Mouse (Mus musculus): ENCODE measurements around the gene Lrrc32.

Gene Lrrc32

DNA sequence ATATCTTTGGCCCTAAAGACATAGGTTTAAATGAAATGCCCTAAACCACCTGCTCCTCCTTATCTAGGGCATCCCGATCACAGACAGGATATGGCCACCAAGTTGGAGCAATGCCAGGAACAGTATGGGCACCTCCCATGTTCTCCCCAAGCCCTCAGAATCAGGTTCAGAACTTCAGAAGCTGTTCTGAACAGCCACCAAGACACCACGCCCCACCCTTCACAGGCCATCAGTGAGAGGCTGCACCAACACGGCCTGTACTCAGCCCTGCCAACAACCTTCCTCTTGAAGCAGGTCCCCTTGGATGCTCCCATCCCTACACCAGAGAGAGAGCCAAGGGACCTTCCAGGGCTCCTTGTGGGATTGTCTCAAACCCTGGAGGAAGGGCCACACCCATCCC, 55.5 kb downstream of the Lrrc32 start:
- DNase-seq (ENCODE audit: low spot score in 2 of 2), result no peak

DNA sequence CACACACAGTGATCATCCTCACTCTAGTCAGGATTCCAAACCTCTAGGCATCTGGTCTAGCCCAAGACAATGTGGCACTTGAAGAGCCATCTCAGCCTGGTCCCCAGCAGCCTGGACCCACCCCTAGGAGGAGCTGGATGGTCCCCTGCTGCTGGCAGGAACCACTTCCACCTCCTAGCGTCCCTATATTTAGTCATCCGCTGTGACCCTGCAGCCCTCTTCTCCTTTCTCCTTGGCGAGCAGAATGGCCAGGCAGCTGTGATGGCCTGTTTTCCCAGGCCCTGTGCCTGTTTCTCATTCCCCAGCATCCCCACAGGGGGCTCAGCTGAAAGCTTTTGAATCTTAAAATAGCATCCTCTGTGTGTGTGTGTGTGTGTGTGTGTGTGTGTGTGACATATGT, 59.8 kb downstream of the Lrrc32 start:
- no peak for DNase-seq (ENCODE audit: low spot score in 2 of 2)

- DNase-seq (ENCODE audit: low spot score in 2 of 2), result no peak
These were observed 61.5 kb downstream of the Lrrc32 start for GRCm38 (mm10) chr7:98550596-98550995.

- DNase-seq (ENCODE audit: low spot score in 2 of 2), result no peak
These were observed 62.0 kb downstream of the Lrrc32 start for GRCm38 (mm10) chr7:98551041-98551440.

Data from spleen, postnatal 14 days (tissue).